9 mouse cellular contexts compared by ENCODE assay signal in genomic region chr8:48309191-48309987, GRCm38 (mm10).
DNase-seq lines count a peak whose midpoint lies in the region; ATAC-seq and TF ChIP-seq lines count a peak whose summit lies in the region.
"Had no signal": no experiment of that assay in that cellular context is flagged by ENCODE, and none has a peak within 500 bp of the region (broad histone marks: within the 10 kb centered on the region; RNA-seq: fewer than 3 reads in every experiment).

No protein-coding gene starts in this region.

- no peaks in the 10 kb centered on the region for H3K4me1 ChIP-seq in kidney, postnatal 0 days (replicated peaks; ENCODE audit: insufficient read depth, low read length)
- no peaks in the 10 kb centered on the region for H3K4me1 ChIP-seq in kidney, adult 2 months (ENCODE audit: control insufficient read depth, insufficient read depth, low read length)
- peaks cover 54% of the 10 kb centered on the region for H3K4me1 ChIP-seq in forebrain, embryonic 15.5 days
- peaks cover 25% of the 10 kb centered on the region for H3K4me1 ChIP-seq in limb, embryonic 12.5 days (replicated peaks)
- H3K4me1 ChIP-seq: liver, embryonic 15.5 days had no signal

- H3K9me3 ChIP-seq in kidney, postnatal 0 days (replicated peaks; ENCODE audit: low read length), result no peaks in the 10 kb centered on the region
- H3K9me3 ChIP-seq in forebrain, embryonic 15.5 days, result no peaks in the 10 kb centered on the region
- H3K9me3 ChIP-seq in limb, embryonic 12.5 days, result no peaks in the 10 kb centered on the region
- H3K9me3 ChIP-seq: liver, embryonic 15.5 days had no signal

- no peak overlapping the region for H3K4me3 ChIP-seq in kidney, postnatal 0 days (replicated peaks; ENCODE audit: low read depth, low read length)
- H3K4me3 ChIP-seq in kidney, adult 2 months (ENCODE audit: insufficient read depth, low read depth, low read length), result no peak overlapping the region
- H3K4me3 ChIP-seq in forebrain, embryonic 15.5 days, result no peak overlapping the region
- H3K4me3 ChIP-seq in limb, embryonic 12.5 days (replicated peaks), result no peak overlapping the region
- H3K4me3 ChIP-seq: liver, embryonic 15.5 days had no signal

- 56% methylated on average over 16 of the region's 16 CpGs for WGBS in kidney, postnatal 0 days
- 72% methylated on average over 16 of the region's 16 CpGs for WGBS in kidney, adult 2 months
- 27% methylated on average over 16 of the region's 16 CpGs for WGBS in forebrain, embryonic 15.5 days
- 34% methylated on average over 16 of the region's 16 CpGs for WGBS in limb, embryonic 12.5 days

- H3K36me3 ChIP-seq in kidney, postnatal 0 days (ENCODE audit: insufficient read depth, low read length), result no peaks in the 10 kb centered on the region
- no peaks in the 10 kb centered on the region for H3K36me3 ChIP-seq in kidney, adult 2 months (ENCODE audit: control insufficient read depth, insufficient read depth, low read length)
- no peaks in the 10 kb centered on the region for H3K36me3 ChIP-seq in forebrain, embryonic 15.5 days
- peaks cover 19% of the 10 kb centered on the region for H3K36me3 ChIP-seq in limb, embryonic 12.5 days

- no peak overlapping the region for H3K9ac ChIP-seq in kidney, postnatal 0 days (ENCODE audit: low read depth, low read length)
- no peak overlapping the region for H3K9ac ChIP-seq in forebrain, embryonic 15.5 days (replicated peaks)
- no peak overlapping the region for H3K9ac ChIP-seq in limb, embryonic 12.5 days (replicated peaks)
- H3K9ac ChIP-seq: liver, embryonic 15.5 days had no signal

- TF ChIP-seq CTCF in kidney, postnatal 0 days (IDR thresholded peaks at IDR 0.05; ENCODE audit: low read depth), result no peak
- TF ChIP-seq CTCF in kidney, adult 2 months (conservative IDR thresholded peaks at IDR 0.05; ENCODE audit: insufficient read depth, insufficient read length, low read depth, low read length), result no peak

- TF ChIP-seq POLR2A in kidney, adult 2 months (IDR thresholded peaks at IDR 0.05; ENCODE audit: low read depth, low read length), result no peak

- H3K27me3 ChIP-seq in kidney, postnatal 0 days (ENCODE audit: insufficient read depth, low read length), result no peaks in the 10 kb centered on the region
- no peaks in the 10 kb centered on the region for H3K27me3 ChIP-seq in kidney, adult 2 months (replicated peaks; ENCODE audit: control insufficient read depth, insufficient read depth, low read length)
- H3K27me3 ChIP-seq in forebrain, embryonic 15.5 days, result no peaks in the 10 kb centered on the region
- H3K27me3 ChIP-seq in limb, embryonic 12.5 days, result 0 out of 2 replicates have a peak, but pooled peaks cover 4% of the 10 kb centered on the region
- H3K27me3 ChIP-seq: liver, embryonic 15.5 days had no signal

- no peak overlapping the region; the same call in 1 of the 2 replicates for H3K27ac ChIP-seq in kidney, postnatal 0 days
- H3K27ac ChIP-seq in kidney, adult 2 months (ENCODE audit: insufficient read depth, low read depth, low read length), result no peak overlapping the region
- peak overlapping the region; percentile 47 for H3K27ac ChIP-seq in forebrain, embryonic 15.5 days (replicated peaks)
- H3K27ac ChIP-seq in limb, embryonic 12.5 days, result peak overlapping the region; percentile 77
- H3K27ac ChIP-seq: liver, embryonic 15.5 days had no signal

- DNase-seq in kidney, postnatal 0 days (ENCODE audit: low spot score), result peak; percentile 62
- DNase-seq in kidney, adult 2 months, result no peak
- DNase-seq in retina, embryonic 14.5 days (ENCODE audit: low spot score), result peak; percentile 49
- DNase-seq in right cerebral cortex, postnatal 10 days (ENCODE audit: low spot score in 2 of 2), result no peak
- DNase-seq in cerebellum, adult 11 months, result no peak
- no peak for DNase-seq in adrenal gland, postnatal 36 days

- no peak overlapping the region for H3K4me2 ChIP-seq in kidney, postnatal 0 days (ENCODE audit: low read length)
- H3K4me2 ChIP-seq in forebrain, embryonic 15.5 days (replicated peaks), result no peak overlapping the region
- no peak overlapping the region; the same call in 1 of the 2 replicates for H3K4me2 ChIP-seq in limb, embryonic 12.5 days
- H3K4me2 ChIP-seq: liver, embryonic 15.5 days had no signal

- ATAC-seq in kidney, postnatal 0 days (replicated peaks; ENCODE audit: low FRiP score, low read depth), result no peak
- ATAC-seq in forebrain, embryonic 15.5 days (replicated peaks), result peak; percentile 49; the same call in 1 of the 2 replicates
- peak; percentile 69 for ATAC-seq in limb, embryonic 12.5 days (ENCODE audit: insufficient number of reproducible peaks, insufficient read depth, low FRiP score, low TSS enrichment, low read depth)

Comparison
In these comparisons a context has a peak if more than half of its experiments do, and no peak if none do; other contexts are left out.
1. DNase-seq: peak in kidney, postnatal 0 days (single experiment) and retina, embryonic 14.5 days (single experiment); none in kidney, adult 2 months (single experiment), right cerebral cortex, postnatal 10 days (0 of 2), cerebellum, adult 11 months (single experiment) and adrenal gland, postnatal 36 days (0 of 2).
2. H3K27ac ChIP-seq: peak in forebrain, embryonic 15.5 days (single experiment) and limb, embryonic 12.5 days (single experiment); none in kidney, postnatal 0 days (single experiment) and kidney, adult 2 months (single experiment).